8 mouse cellular contexts compared by ENCODE assay signal in genomic region chr10:66814565-66815201, GRCm38 (mm10).
DNase-seq lines count a peak whose midpoint lies in the region; ATAC-seq lines count a peak whose summit lies in the region.

No protein-coding gene starts in this region.

- H3K27me3 ChIP-seq in embryonic facial prominence, embryonic 14.5 days (replicated peaks; ENCODE audit: control insufficient read depth, insufficient read depth, low read length): no peaks in the 10 kb centered on the region
- H3K27me3 ChIP-seq in limb, embryonic 13.5 days: peaks cover 18% of the 10 kb centered on the region
- H3K27me3 ChIP-seq in midbrain, embryonic 16.5 days (ENCODE audit: control insufficient read depth, insufficient read depth, low read depth, low read length): no peaks in the 10 kb centered on the region

- H3K4me3 ChIP-seq in embryonic facial prominence, embryonic 14.5 days (ENCODE audit: low read depth, low read length): no peak overlapping the region
- H3K4me3 ChIP-seq in limb, embryonic 13.5 days: peak overlapping the region; percentile 24
- H3K4me3 ChIP-seq in midbrain, embryonic 16.5 days (ENCODE audit: low read depth, low read length): no peak overlapping the region

- H3K4me2 ChIP-seq in embryonic facial prominence, embryonic 14.5 days (ENCODE audit: low read depth, low read length): peak overlapping the region; percentile 44
- peak overlapping the region; percentile 57 for H3K4me2 ChIP-seq in limb, embryonic 13.5 days (replicated peaks)
- H3K4me2 ChIP-seq in midbrain, embryonic 16.5 days (ENCODE audit: low read length): peak overlapping the region; percentile 43

- H3K36me3 ChIP-seq in embryonic facial prominence, embryonic 14.5 days (ENCODE audit: control insufficient read depth, insufficient read depth, low read length): no peaks in the 10 kb centered on the region
- H3K36me3 ChIP-seq in limb, embryonic 13.5 days: no peaks in the 10 kb centered on the region
- H3K36me3 ChIP-seq in midbrain, embryonic 16.5 days (ENCODE audit: control insufficient read depth, insufficient read depth, low read length): no peaks in the 10 kb centered on the region

- 10% methylated on average over 16 of the region's 16 CpGs for WGBS in embryonic facial prominence, embryonic 14.5 days
- WGBS in limb, embryonic 13.5 days: 9% methylated on average over 16 of the region's 16 CpGs
- WGBS in midbrain, embryonic 16.5 days: 12% methylated on average over 16 of the region's 16 CpGs

- peak; percentile 84 for ATAC-seq in embryonic facial prominence, embryonic 14.5 days (ENCODE audit: low read depth)
- peak; percentile 66 for ATAC-seq in limb, embryonic 13.5 days (ENCODE audit: low FRiP score, low read depth)
- ATAC-seq in midbrain, embryonic 16.5 days: peak; percentile 43

- H3K4me1 ChIP-seq in embryonic facial prominence, embryonic 14.5 days (ENCODE audit: control insufficient read depth, insufficient read depth, low read length): peaks cover 4% of the 10 kb centered on the region; the same call in 1 of the 2 replicates
- peaks cover 11% of the 10 kb centered on the region; the same call in 1 of the 2 replicates for H3K4me1 ChIP-seq in limb, embryonic 13.5 days
- H3K4me1 ChIP-seq in midbrain, embryonic 16.5 days (ENCODE audit: control insufficient read depth, insufficient read depth, low read length): 0 out of 2 replicates have a peak, but pooled peaks cover 2% of the 10 kb centered on the region

- no peak overlapping the region for H3K9ac ChIP-seq in embryonic facial prominence, embryonic 14.5 days (ENCODE audit: low read depth, low read length)
- no peak overlapping the region for H3K9ac ChIP-seq in limb, embryonic 13.5 days
- peak overlapping the region; percentile 30; the same call in 1 of the 2 replicates for H3K9ac ChIP-seq in midbrain, embryonic 16.5 days (ENCODE audit: low read depth, low read length)

- H3K9me3 ChIP-seq in embryonic facial prominence, embryonic 14.5 days (ENCODE audit: control insufficient read depth, low read length): no peaks in the 10 kb centered on the region
- no peaks in the 10 kb centered on the region for H3K9me3 ChIP-seq in limb, embryonic 13.5 days
- H3K9me3 ChIP-seq in midbrain, embryonic 16.5 days (replicated peaks; ENCODE audit: control insufficient read depth, low read length, poor library complexity, severe bottlenecking): no peaks in the 10 kb centered on the region

- DNase-seq in 3134 (ENCODE audit: extremely low read depth, insufficient read length, low spot score): peak; percentile 62
- peak; percentile 27 to 64 for DNase-seq in adrenal gland, postnatal 4 days (ENCODE audit: low spot score in 2 of 2)
- peak; percentile 95 for DNase-seq in embryonic facial prominence, embryonic 14.5 days (ENCODE audit: low spot score)
- DNase-seq in heart, adult 9 months (ENCODE audit: low spot score in 2 of 2): peak; percentile 87 to 90
- DNase-seq in kidney, adult 9 months: peak; percentile 84
- DNase-seq in spleen, postnatal 10 days (ENCODE audit: low spot score in 2 of 2): peak; percentile 18 to 62

- H3K27ac ChIP-seq in embryonic facial prominence, embryonic 14.5 days (replicated peaks; ENCODE audit: low read depth, low read length): peak overlapping the region; percentile 23; the same call in 1 of the 2 replicates
- no peak overlapping the region for H3K27ac ChIP-seq in limb, embryonic 13.5 days
- H3K27ac ChIP-seq in midbrain, embryonic 16.5 days (ENCODE audit: low read length): no peak overlapping the region

Comparison
In these comparisons a context has a peak if more than half of its experiments do, and no peak if none do; other contexts are left out.
1. DNase-seq: peak in every context shown above with its lines; median percentile 95 in embryonic facial prominence, embryonic 14.5 days; 88 in heart, adult 9 months; 84 in kidney, adult 9 months; 62 in 3134; 46 in adrenal gland, postnatal 4 days; 40 in spleen, postnatal 10 days.